Mouse (Mus musculus) cerebellum, postnatal 10 days (tissue): ENCODE measurements around the gene Pdzrn4.

Experiments used
- DNase-seq, 2 experiments: peaks; one replicate each; pipeline ENCODE4 v3.0.0; 2021; ENCODE audit warnings: mixed read lengths in 2 of 2

The Pdzrn4 gene

GRCm38 (mm10) chr15:92597011-92597780 lies 200.5 kb downstream of the Pdzrn4 start:
- DNase-seq: peak; percentile 60 to 63

- peak; percentile 62 to 63 for DNase-seq
These were observed 202.0 kb downstream of the Pdzrn4 start for GRCm38 (mm10) chr15:92598380-92599295.

GRCm38 (mm10) chr15:92599381-92599780 lies 202.7 kb downstream of the Pdzrn4 start:
- DNase-seq: no peak

- no peak for DNase-seq
These were observed 214.2 kb downstream of the Pdzrn4 start for GRCm38 (mm10) chr15:92610866-92611265.

- DNase-seq: no peak
These were observed 215.7 kb downstream of the Pdzrn4 start for GRCm38 (mm10) chr15:92612386-92612785.

GRCm38 (mm10) chr15:92613228-92613627 lies 216.5 kb downstream of the Pdzrn4 start:
- no peak for DNase-seq

- DNase-seq: peak; percentile 75 to 76
These were observed 225.1 kb downstream of the Pdzrn4 start for GRCm38 (mm10) chr15:92621731-92622234.

GRCm38 (mm10) chr15:92622323-92622722 lies 225.6 kb downstream of the Pdzrn4 start:
- no peak for DNase-seq

- no peak for DNase-seq
These were observed 232.5 kb downstream of the Pdzrn4 start for GRCm38 (mm10) chr15:92629172-92629571.

- DNase-seq: no peak
These were observed 237.4 kb downstream of the Pdzrn4 start for GRCm38 (mm10) chr15:92634044-92634610.

GRCm38 (mm10) chr15:92640212-92641082 lies 243.8 kb downstream of the Pdzrn4 start:
- peak; percentile 27 to 49 for DNase-seq

GRCm38 (mm10) chr15:92671279-92672051 lies 274.8 kb downstream of the Pdzrn4 start:
- no peak for DNase-seq

GRCm38 (mm10) chr15:92676096-92676495 lies 279.4 kb downstream of the Pdzrn4 start:
- no peak for DNase-seq

- no peak for DNase-seq
These were observed 281.7 kb downstream of the Pdzrn4 start for GRCm38 (mm10) chr15:92678377-92678776.

GRCm38 (mm10) chr15:92679541-92679940 lies 282.9 kb downstream of the Pdzrn4 start:
- DNase-seq: peak; percentile 62 to 71

GRCm38 (mm10) chr15:92696276-92696956 lies 299.7 kb downstream of the Pdzrn4 start:
- peak; percentile 8 to 15 for DNase-seq

GRCm38 (mm10) chr15:92704146-92704545 lies 307.5 kb downstream of the Pdzrn4 start:
- peak; percentile 6 to 11 for DNase-seq

- no peak for DNase-seq
These were observed 342.0 kb downstream of the Pdzrn4 start for GRCm38 (mm10) chr15:92738676-92739075.

GRCm38 (mm10) chr15:92739887-92740286 lies 343.2 kb downstream of the Pdzrn4 start:
- no peak for DNase-seq

GRCm38 (mm10) chr15:92743624-92744023 lies 346.9 kb downstream of the Pdzrn4 start:
- DNase-seq: peak; percentile 78 to 79

GRCm38 (mm10) chr15:92746081-92746480 lies 349.4 kb downstream of the Pdzrn4 start:
- DNase-seq: no peak
